Mouse (Mus musculus) heart, adult 2 months (tissue): ENCODE measurements around the gene Atp6v1g1.

ENCODE experiments used
- EP300 ChIP-seq: fragments of 200-500 bp; IDR thresholded peaks from 2 replicates; pipeline ENCODE4 v1.6.1; 2011; ENCODE audit warnings: low read depth, low read length, control low read depth; ENCODE audit not compliant: insufficient read depth
- POLR2A ChIP-seq: fragments of 200-500 bp; IDR thresholded peaks from 2 replicates; pipeline ENCODE4 v1.6.1; 2011; ENCODE audit warnings: mild to moderate bottlenecking, low read depth, low read length, control low read depth; ENCODE audit not compliant: insufficient read depth

DNA sequence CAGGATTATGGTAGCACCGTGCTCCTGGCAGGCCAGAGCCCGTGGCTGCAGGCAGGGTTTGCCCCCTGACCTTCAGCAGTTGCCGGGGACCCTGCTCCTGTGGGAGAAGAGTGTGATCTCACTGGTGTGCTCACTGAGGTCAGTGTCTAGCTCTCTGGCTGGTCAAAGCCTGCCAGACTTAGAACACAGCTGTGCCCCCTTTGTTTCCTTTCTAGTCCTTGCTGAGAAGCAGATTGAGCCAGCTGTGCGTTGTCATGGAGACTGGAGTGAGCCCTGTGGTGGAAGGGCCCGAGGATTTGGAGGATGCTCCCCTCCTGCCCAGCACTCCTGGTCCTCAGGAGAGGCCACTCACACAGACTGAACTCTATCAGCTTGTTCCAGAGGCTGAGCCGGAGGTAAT is 35.5 kb downstream of the Atp6v1g1 start:
- TF ChIP-seq EP300 (no peak), POLR2A (no peak)
